Comparison of ENCODE assay signal across 7 mouse cellular contexts in genomic region chr5:116797460-116797859, GRCm38 (mm10).
"Had no signal": no experiment of that assay in that cellular context is flagged by ENCODE, and none has a peak within 500 bp of the region (broad histone marks: within the 10 kb centered on the region; RNA-seq: fewer than 3 reads in every experiment).

No protein-coding gene starts in this region.

- DNase-seq: liver, postnatal 0 days; lung, adult 2 months; lung, postnatal 14 days; lung, postnatal 36 days; right cerebral cortex, postnatal 14 days; thymus, adult 2 months; thymus, postnatal 25 days had no signal
